Mouse (Mus musculus) c-Kit-positive CD71-positive TER-119-positive erythroid progenitor cells, embryonic 14.5 days (primary cell): Measurements from ENCODE around the gene Iqgap2.

ENCODE experiments used
- DNase-seq: peaks from one replicate; pipeline ENCODE4 v3.0.0-alpha.2; 2013; ENCODE audit warnings: low spot score

The Iqgap2 gene

DNA sequence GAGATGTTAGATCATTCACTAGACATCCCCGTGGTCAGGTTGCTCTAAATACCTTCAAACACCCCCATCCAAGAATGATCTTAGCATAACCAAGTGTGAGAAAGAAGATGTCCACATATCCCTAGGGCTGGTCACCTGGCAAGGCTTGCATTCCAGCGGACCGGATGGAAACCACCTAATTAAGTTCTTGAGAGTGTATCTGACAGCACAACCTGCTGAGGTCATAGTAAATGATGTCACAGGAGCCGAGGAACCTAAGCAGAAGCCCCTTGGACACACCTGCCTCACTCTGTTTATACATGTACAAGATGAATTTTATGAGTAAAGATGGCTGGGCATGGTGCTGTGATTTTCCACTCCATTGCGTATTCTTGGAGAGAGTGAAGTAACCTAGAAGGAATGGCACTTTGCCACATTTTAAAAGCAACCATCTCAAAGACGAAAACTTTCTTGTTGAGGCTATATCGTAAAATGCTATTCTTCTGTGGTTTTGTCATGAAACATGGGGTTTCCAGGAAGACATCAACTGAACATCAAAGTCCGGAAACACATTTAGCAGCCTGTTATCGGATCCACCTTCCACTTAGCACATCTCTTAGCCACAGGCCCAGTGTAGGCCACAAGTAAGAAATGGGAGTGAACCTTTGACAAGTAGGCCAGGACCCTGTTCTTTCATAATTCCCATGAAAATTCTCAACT, 179.0 kb downstream of the Iqgap2 start:
- DNase-seq: no peak

DNA sequence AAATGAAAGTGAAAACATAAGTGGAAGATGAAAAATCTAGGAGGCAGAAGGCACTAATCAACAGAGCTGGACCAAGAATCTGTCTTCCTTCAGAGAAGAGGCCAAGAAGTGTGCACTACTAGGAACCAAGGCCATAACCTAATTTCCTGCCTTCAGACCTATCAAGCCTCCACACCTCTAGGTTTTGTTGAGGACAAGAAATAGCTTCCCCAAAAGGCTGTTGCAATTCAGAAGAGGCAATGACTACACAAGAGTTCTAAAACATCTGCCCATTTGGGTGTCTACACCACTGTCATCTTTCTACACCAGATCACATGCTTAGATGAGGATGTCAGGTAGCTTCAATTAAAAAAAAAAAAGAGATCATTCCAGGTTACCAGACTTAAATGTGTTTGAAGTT, 179.7 kb downstream of the Iqgap2 start:
- DNase-seq: no peak

- no peak for DNase-seq
Observed at GRCm38 (mm10) chr13:95705589-95705988, 186.1 kb downstream of the Iqgap2 start.

GRCm38 (mm10) chr13:95703376-95703775, 188.3 kb downstream of the Iqgap2 start:
- DNase-seq: no peak

- no peak for DNase-seq
Observed at GRCm38 (mm10) chr13:95697874-95698273, 193.8 kb downstream of the Iqgap2 start.

DNA sequence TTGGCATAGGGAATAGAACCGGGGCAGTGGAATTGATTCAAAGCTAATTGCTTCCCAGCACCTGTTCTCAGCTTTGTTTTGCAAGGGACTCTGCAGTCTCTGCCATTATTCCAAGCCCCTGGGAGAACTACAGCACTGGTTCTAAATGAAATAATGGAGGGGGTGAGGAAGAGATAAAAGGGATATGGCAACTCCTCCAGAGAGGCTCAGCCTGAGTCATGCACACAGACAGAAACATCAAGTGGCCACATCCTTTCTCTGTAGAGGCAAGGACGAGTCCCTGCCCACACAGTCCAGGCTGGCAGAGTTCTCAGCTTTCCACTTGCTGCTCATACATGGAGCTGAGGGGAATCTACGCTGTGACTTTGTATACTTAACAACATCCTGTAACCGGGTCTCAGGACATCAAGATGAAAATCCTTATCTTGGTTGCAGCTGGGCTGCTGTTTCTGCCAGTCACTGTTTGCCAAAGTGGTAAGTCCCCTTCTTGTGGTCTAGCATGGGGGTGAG, 195.0 kb downstream of the Iqgap2 start, which contains the start of gene F2rl2:
F2rl2 (plus strand) TSS at position 200 of the 510 bp plus-strand sequence.
- DNase-seq: no peak

DNA sequence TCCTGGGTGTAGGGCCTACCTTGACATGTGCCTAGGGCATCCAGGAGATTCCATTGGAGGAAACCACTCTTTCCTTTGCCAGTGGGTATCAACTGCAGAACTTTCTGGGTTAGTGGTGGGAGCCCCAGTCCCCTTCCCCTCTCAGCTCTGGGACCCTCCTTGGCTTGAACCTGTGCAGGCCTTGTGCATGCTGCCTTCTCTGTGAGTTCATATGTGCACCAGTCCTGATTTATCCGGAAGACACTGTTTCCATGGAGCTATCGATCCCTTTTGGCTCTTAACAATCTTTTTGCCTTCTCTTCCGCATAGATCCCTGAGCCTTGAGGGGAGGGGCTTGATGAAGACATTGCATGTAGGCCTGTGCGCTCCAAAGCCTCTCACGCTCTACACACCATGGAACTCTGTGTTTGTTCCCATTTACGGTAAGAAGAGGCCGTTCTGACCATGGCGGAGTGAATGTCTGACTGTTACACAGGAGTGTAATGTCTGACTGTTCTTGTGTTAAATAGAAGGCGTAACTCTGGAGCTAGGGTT, 195.5 kb downstream of the Iqgap2 start:
- DNase-seq: no peak

DNA sequence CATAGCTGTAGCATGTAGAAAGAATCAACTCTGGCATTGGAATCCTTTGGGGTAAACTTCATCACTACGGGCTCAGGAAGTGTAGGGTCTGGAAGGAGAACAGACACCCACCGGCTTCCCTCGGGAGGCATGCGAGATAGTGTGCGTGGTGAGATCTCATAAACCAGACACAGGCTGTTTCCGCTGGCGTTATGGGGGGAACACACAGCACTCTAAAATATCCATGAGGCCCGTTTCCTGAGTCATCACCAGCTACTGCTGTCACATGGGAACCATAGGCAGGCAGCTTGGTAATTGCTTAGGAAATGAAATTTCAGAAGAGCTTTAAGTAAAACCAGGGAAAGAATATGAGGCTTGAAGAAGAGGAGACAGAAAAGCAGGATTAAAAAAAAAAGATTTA, 199.5 kb downstream of the Iqgap2 start:
- no peak for DNase-seq

GRCm38 (mm10) chr13:95688576-95688975, 203.1 kb downstream of the Iqgap2 start:
- DNase-seq: peak; percentile 70

- DNase-seq: no peak
Observed at GRCm38 (mm10) chr13:95685736-95686135, 206.0 kb downstream of the Iqgap2 start.

DNA sequence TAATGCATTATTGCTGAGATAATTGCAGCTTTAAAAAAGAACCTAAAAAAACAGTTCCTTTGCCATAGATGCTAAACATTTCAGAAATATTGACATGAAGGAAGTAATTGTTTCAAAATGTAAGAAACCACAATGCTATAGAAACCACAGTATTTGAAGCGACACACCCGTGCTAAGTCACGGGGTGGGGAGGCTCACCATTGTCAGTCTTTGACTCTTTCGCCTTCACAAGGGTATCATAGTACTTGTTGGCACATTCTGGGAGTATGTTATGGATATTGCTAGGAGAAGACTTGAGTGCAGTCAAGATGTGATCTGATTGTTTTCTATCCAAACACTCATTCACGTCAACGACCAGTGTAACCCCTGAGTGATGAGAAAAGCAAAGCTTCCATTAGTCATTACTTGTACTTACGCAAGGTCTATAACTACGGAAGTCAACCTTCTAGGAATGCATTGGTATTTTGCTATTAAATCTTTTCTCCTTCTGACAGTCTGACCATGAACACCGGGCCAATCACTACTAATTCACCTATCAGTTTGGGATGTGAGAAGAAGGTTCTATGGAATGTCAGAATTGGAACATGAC, 207.0 kb downstream of the Iqgap2 start:
- no peak for DNase-seq

- DNase-seq: peak; percentile 83
Observed at GRCm38 (mm10) chr13:95679491-95679941, 212.2 kb downstream of the Iqgap2 start.

GRCm38 (mm10) chr13:95679078-95679477, 212.6 kb downstream of the Iqgap2 start:
- DNase-seq: peak; percentile 68

DNA sequence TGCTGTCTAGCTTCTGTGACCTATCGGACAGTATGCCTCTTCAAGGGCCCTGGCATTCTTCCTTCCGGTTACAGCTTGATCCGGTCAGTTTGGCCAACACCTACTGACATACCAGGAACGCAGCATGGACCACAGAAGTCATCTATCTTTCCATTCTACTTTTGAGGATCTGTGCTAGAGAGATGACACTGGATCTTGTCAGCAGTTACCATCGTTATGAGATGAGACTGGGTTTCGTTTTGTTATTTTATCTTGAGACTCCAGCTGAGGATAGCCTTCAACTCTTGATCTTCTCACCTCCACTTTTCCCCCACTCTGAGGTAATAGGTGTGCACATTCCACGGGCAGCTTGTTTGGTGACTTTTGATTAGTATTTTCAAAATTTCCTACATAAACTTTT, 219.3 kb downstream of the Iqgap2 start:
- DNase-seq: no peak

- DNase-seq: peak; percentile 78
Observed at GRCm38 (mm10) chr13:95671108-95671897, 220.4 kb downstream of the Iqgap2 start.

- no peak for DNase-seq
Observed at GRCm38 (mm10) chr13:95670534-95670933, 221.2 kb downstream of the Iqgap2 start.

DNA sequence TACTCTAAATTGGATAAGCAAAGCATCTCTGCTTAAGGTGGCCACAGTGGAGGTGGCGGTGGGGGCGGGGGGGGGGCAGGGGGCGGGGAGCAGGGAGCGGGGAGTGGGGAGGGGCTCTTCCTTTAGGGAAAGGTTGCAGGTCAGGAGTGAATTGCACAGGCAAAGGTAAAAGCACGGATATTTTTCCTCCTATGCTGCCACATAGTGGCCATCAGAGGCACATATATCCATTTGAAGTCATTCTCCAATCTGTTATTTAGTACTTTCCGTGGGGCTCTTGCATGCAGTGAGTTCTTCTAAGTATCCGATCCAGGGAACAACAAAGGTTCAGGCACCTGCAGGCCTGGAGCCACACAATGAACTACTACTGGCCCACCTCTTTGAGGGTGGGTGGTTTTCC, 224.5 kb downstream of the Iqgap2 start:
- DNase-seq: no peak

DNA sequence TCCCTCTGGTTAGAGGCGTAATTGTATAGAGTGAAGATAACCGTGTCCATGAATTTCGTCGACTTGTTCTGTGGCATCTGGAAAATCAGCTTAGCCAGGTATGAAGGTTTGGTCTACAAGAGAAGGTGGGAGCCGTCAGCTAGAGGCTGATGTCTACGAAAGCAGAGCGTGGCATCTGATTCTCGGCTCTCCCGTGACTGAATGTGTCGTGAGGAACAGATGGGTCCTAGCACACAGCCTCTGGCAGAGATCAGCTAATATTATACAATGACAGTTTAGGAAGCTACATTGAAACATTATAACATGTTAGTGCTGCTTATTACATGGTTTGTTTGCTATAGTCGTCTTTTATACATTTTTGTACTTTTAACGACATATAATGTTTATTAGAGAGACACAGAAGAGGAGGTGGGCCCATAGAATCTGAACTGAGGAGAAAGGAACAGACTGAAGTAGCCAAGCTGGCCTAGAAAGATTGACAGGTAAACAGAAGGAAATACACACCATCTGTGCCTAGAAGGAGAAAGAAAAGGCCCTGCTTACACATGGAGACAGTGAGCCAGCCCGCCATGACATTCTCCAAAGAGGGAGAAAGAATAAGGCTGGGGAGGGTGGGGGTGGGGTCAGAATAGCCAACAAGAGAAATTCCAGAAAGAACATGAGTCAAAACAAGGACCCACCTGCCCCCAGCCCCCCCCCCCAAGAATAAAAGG, 225.9 kb downstream of the Iqgap2 start:
- no peak for DNase-seq

GRCm38 (mm10) chr13:95663834-95664233, 227.9 kb downstream of the Iqgap2 start:
- no peak for DNase-seq

GRCm38 (mm10) chr13:95659432-95659831, 232.3 kb downstream of the Iqgap2 start:
- DNase-seq: no peak

DNA sequence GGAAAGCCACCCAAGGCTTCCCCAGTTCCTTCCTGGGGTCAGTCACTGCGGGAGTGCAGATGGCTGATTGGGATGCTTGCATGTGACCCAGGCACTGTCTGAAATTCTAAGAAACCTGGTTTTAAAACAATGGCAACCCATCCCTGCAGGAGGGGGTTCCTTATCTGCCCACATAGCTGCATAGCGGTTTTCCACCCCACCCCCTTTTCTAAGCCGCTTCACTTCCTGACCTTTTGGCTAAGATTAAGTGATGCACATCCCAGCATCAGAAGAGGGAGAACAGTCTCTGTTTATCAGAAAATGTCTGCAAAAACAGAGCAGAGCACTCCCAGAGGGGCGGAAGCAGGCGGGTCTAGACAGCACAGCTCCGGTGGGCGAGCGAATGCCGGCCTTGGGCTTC, 234.6 kb downstream of the Iqgap2 start:
- no peak for DNase-seq

DNA sequence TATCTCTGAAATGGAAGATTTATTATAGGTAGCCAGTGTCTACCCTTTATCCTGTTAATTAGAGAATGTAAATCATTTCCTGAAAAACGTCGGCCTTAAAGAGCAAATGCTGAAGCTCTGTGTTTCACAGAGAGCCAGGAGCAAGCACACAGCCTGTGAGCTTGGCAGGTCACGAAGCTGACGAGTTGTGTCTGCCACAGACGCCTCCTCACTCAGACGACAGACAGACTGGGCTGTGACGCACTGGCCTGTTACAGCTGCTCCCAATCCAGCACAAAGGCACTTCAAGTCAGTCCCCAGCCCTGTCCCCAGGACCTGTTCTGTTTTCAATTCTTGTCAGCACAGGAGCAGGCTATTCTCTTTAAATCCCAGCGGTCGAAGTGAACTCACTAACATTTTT, 236.4 kb downstream of the Iqgap2 start:
- DNase-seq: no peak
